Mouse (Mus musculus) cerebellum, adult 2 months (tissue): ENCODE measurements around the gene Usp48.

Source experiments
- CTCF ChIP-seq: fragments of 200-500 bp; IDR thresholded peaks from 2 replicates; pipeline ENCODE4 v1.5.1; 2011; ENCODE audit warnings: low read depth, mild to moderate bottlenecking, control low read depth, low read length, moderate library complexity, borderline replicate concordance; ENCODE audit not compliant: insufficient read depth
- POLR2A ChIP-seq: fragments of 200-500 bp; IDR thresholded peaks from 2 replicates; pipeline ENCODE4 v1.6.1; 2011; ENCODE audit warnings: low read length, control low read depth, borderline replicate concordance; ENCODE audit not compliant: insufficient read depth

- TF ChIP-seq CTCF (no peak), POLR2A (no peak)
Measured at GRCm38 (mm10) chr4:137684830-137685343, 91.3 kb downstream of the Usp48 start.
